18 mouse cellular contexts compared by ENCODE assay signal in the genomic region with DNA sequence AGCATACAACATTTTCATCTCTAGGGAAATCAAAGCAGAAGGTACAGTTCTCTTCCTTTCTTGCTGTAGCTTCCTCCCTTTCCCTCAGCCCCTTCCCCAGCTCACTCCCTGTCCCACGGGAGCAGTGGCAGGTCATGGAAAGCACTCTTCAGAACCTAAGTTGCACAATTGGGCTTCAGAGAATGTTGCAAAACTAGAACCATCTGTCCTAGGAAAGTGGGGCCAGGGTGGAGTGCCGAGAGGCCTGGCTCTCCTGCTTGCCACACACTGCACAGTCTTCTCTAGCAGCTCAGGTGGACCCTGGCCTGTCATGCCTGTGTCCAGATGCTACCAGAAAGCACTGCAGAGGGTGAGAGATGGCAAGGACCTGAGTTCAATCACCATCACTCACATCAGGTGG. TPM values are rescaled to one million over a fixed set of nuclear protein-coding genes. Genes with fewer than 3 reads are reported as not detected.
DNase-seq lines count a peak whose midpoint lies in the region; ATAC-seq and TF ChIP-seq lines count a peak whose summit lies in the region.
"Had no signal": no experiment of that assay in that cellular context is flagged by ENCODE, and none has a peak within 500 bp of the region (broad histone marks: within the 10 kb centered on the region; RNA-seq: fewer than 3 reads in every experiment).

No protein-coding gene starts in this region.

- DNase-seq in embryonic facial prominence, embryonic 10.5 days (ENCODE audit: low spot score): no peak
- peak; percentile 72 to 86 for DNase-seq in lung, adult 18-20 months
- DNase-seq in lung, adult 2 months: no peak
- DNase-seq in lung, postnatal 25 days (ENCODE audit: low spot score): peak; percentile 79
- DNase-seq in cerebellum, adult 11 months: no peak
- DNase-seq in right cerebral cortex, postnatal 25 days: no peak
- DNase-seq: B cell, adult 2 months; cerebellum, adult 2 months; layer of hippocampus, postnatal 36 days; lung, embryonic 14.5 days; right cerebral cortex, adult 18-20 months; thymus, postnatal 14 days had no signal

- no peak overlapping the region for H3K4me2 ChIP-seq in embryonic facial prominence, embryonic 12.5 days (replicated peaks)
- H3K4me2 ChIP-seq: hindbrain, embryonic 14.5 days; intestine, embryonic 15.5 days; kidney, embryonic 15.5 days; limb, embryonic 15.5 days; lung, embryonic 14.5 days had no signal

- H3K9me3 ChIP-seq in embryonic facial prominence, embryonic 12.5 days: no peaks in the 10 kb centered on the region
- no peaks in the 10 kb centered on the region for H3K9me3 ChIP-seq in embryonic facial prominence, embryonic 10.5 days
- H3K9me3 ChIP-seq: intestine, embryonic 15.5 days; kidney, embryonic 15.5 days; limb, embryonic 15.5 days had no signal

- no peak for TF ChIP-seq POLR2A in lung, adult 2 months (IDR thresholded peaks at IDR 0.05; ENCODE audit: borderline replicate concordance, extremely low read depth, low read depth, low read length)

- H3K4me1 ChIP-seq in embryonic facial prominence, embryonic 12.5 days: peaks cover 7% of the 10 kb centered on the region
- peaks cover 12% of the 10 kb centered on the region for H3K4me1 ChIP-seq in embryonic facial prominence, embryonic 10.5 days
- peaks cover 6% of the 10 kb centered on the region for H3K4me1 ChIP-seq in lung, adult 2 months (ENCODE audit: control insufficient read depth, insufficient read depth, low read length)

- 41% methylated on average over 2 of the region's 2 CpGs for WGBS in embryonic facial prominence, embryonic 12.5 days
- WGBS in embryonic facial prominence, embryonic 10.5 days: 63% methylated on average over 2 of the region's 2 CpGs
- WGBS in lung, adult 2 months: 49% methylated on average over 2 of the region's 2 CpGs

- H3K27ac ChIP-seq in embryonic facial prominence, embryonic 12.5 days: peak overlapping the region; percentile 37; the same call in 1 of the 2 replicates
- H3K27ac ChIP-seq in embryonic facial prominence, embryonic 10.5 days (replicated peaks): no peak overlapping the region; the same call in 1 of the 2 replicates
- H3K27ac ChIP-seq: hindbrain, embryonic 14.5 days; intestine, embryonic 15.5 days; kidney, embryonic 15.5 days had no signal

- no peaks in the 10 kb centered on the region for H3K27me3 ChIP-seq in embryonic facial prominence, embryonic 12.5 days
- no peaks in the 10 kb centered on the region for H3K27me3 ChIP-seq in embryonic facial prominence, embryonic 10.5 days (replicated peaks; ENCODE audit: low read depth, poor library complexity, severe bottlenecking)
- H3K27me3 ChIP-seq: intestine, embryonic 15.5 days; kidney, embryonic 15.5 days; limb, embryonic 15.5 days; Patski had no signal

- H3K36me3 ChIP-seq in embryonic facial prominence, embryonic 12.5 days: peaks cover 66% of the 10 kb centered on the region
- peaks cover 83% of the 10 kb centered on the region for H3K36me3 ChIP-seq in embryonic facial prominence, embryonic 10.5 days (replicated peaks)

- no peak for TF ChIP-seq CTCF in lung, adult 2 months (IDR thresholded peaks at IDR 0.05; ENCODE audit: insufficient read depth, low read length)

- H3K9ac ChIP-seq in embryonic facial prominence, embryonic 12.5 days: no peak overlapping the region
- H3K9ac ChIP-seq: hindbrain, embryonic 14.5 days; intestine, embryonic 15.5 days; kidney, embryonic 15.5 days; limb, embryonic 15.5 days; lung, embryonic 14.5 days had no signal

- ATAC-seq in embryonic facial prominence, embryonic 12.5 days (ENCODE audit: insufficient number of reproducible peaks, insufficient read depth, low FRiP score, low TSS enrichment): no peak
- ATAC-seq: intestine, embryonic 15.5 days; Patski had no signal

- no peak overlapping the region for H3K4me3 ChIP-seq in embryonic facial prominence, embryonic 12.5 days
- H3K4me3 ChIP-seq in embryonic facial prominence, embryonic 10.5 days: no peak overlapping the region
- no peak overlapping the region for H3K4me3 ChIP-seq in lung, adult 2 months (replicated peaks; ENCODE audit: extremely low read depth, low read depth, low read length)
- H3K4me3 ChIP-seq: intestine, embryonic 15.5 days; kidney, embryonic 15.5 days; limb, embryonic 15.5 days had no signal

RNA-seq across cellular contexts. Expression of a gene that starts 35.1 kb away (rescaled TPM):
- polyA plus RNA-seq in embryonic facial prominence, embryonic 12.5 days (2016; fragmentation: Nextera tagmentation; extraction: Ambion mirVana): 31.7 and 33.6 TPM in 2 replicates
- polyA plus RNA-seq in embryonic facial prominence, embryonic 10.5 days (2016; fragmentation: Nextera tagmentation; extraction: Ambion mirVana): 27.9 and 31.0 TPM in 2 replicates
- 103 and 116 TPM in 2 replicates for polyA plus RNA-seq in lung, adult 2 months (2012; rRNA removed)

RNA-seq across cellular contexts. Expression of a gene that starts 49.3 kb away (rescaled TPM):
- polyA plus RNA-seq in embryonic facial prominence, embryonic 12.5 days (2016; fragmentation: Nextera tagmentation; extraction: Ambion mirVana): 1.1 and 2.7 TPM in 2 replicates
- polyA plus RNA-seq in embryonic facial prominence, embryonic 10.5 days (2016; fragmentation: Nextera tagmentation; extraction: Ambion mirVana): 1.4 and 1.5 TPM in 2 replicates
- 1.5 and 2.4 TPM in 2 replicates for polyA plus RNA-seq in lung, adult 2 months (2012; rRNA removed)

RNA-seq across cellular contexts. Expression of a gene that starts 53.6 kb away (rescaled TPM):
- 9.0 and 9.1 TPM in 2 replicates for polyA plus RNA-seq in embryonic facial prominence, embryonic 12.5 days (2016; fragmentation: Nextera tagmentation; extraction: Ambion mirVana)
- 14.7 and 17.5 TPM in 2 replicates for polyA plus RNA-seq in embryonic facial prominence, embryonic 10.5 days (2016; fragmentation: Nextera tagmentation; extraction: Ambion mirVana)
- 26.9 and 40.7 TPM in 2 replicates for polyA plus RNA-seq in lung, adult 2 months (2012; rRNA removed)

Comparison
In these comparisons a context has a peak if more than half of its experiments do, and no peak if none do; other contexts are left out.
1. DNase-seq: peak in lung, adult 18-20 months (2 of 2) and lung, postnatal 25 days (single experiment); none in embryonic facial prominence, embryonic 10.5 days (single experiment), lung, adult 2 months (single experiment), cerebellum, adult 11 months (single experiment) and right cerebral cortex, postnatal 25 days (single experiment).